Mouse (Mus musculus) CH12.LX (cell line): Measurements from ENCODE around the gene Hnrnpa3. TPM values are rescaled to one million over a fixed set of nuclear protein-coding genes. Genes with fewer than 3 reads are reported as not detected.

ENCODE experiments used
- DNase-seq: peaks from one replicate; pipeline ENCODE4 v3.0.0-alpha.2; 2013; ENCODE audit errors: extremely low read depth
- H3K27ac ChIP-seq: 2 replicates; pipeline ENCODE4 v1.5.1; 2012; ENCODE audit warnings: low read depth, mild to moderate bottlenecking, control low read depth, moderate library complexity; ENCODE audit not compliant: insufficient read depth
- H3K27me3 ChIP-seq: replicated peaks from 2 replicates; pipeline ENCODE3; 2012; ENCODE audit warnings: inconsistent platforms
- H3K36me3 ChIP-seq, 2 experiments: replicated peaks in 1 of 2; 2 replicates each; pipeline versions ENCODE3 to v1.6.1; 2012; ENCODE audit warnings: inconsistent platforms in 1 of 2, low read length in 1 of 2, mild to moderate bottlenecking in 1 of 2, mixed read lengths in 1 of 2, moderate library complexity in 1 of 2; ENCODE audit not compliant: control insufficient read depth in 1 of 2, insufficient read depth in 1 of 2
- H3K4me1 ChIP-seq, 2 experiments: 2 replicates each; pipeline ENCODE4 v1.6.1; 2012; ENCODE audit warnings: inconsistent platforms in 1 of 2, moderate library complexity in 1 of 2; ENCODE audit not compliant: insufficient read depth in 2 of 2, control insufficient read depth in 1 of 2
- H3K4me2 ChIP-seq: 2 replicates; pipeline ENCODE4 v1.6.1; 2012; ENCODE audit warnings: low read depth, mild to moderate bottlenecking, control low read depth; ENCODE audit not compliant: poor library complexity, insufficient read depth, severe bottlenecking
- H3K4me3 ChIP-seq, 3 experiments: fragments of 150-350 bp in 1 of 3; sonication (generic) in 1 of 3; replicated peaks in 1 of 3; 2 replicates each; pipeline versions ENCODE3 to v1.5.1; 2011 to 2012; ENCODE audit warnings: low read depth in 2 of 3, low read length in 2 of 3, mild to moderate bottlenecking in 2 of 3, moderate library complexity in 2 of 3, control low read depth in 1 of 3, improper control_type of control experiment in 1 of 3, inconsistent platforms in 1 of 3, mixed read lengths in 1 of 3; ENCODE audit not compliant: poor library complexity in 1 of 3
- H3K79me2 ChIP-seq: replicated peaks from 2 replicates; pipeline ENCODE4 v1.6.1; 2012; ENCODE audit warnings: mild to moderate bottlenecking, moderate library complexity; ENCODE audit not compliant: control insufficient read depth, poor library complexity, insufficient read depth, severe bottlenecking; ENCODE audit errors: extremely low read depth
- H3K9ac ChIP-seq: 2 replicates; pipeline ENCODE4 v1.6.1; 2012; ENCODE audit warnings: low read depth, mild to moderate bottlenecking, control low read depth, moderate library complexity; ENCODE audit not compliant: insufficient read depth
- H3K9me3 ChIP-seq: replicated peaks from 2 replicates; pipeline ENCODE3; 2012; ENCODE audit warnings: low read length, inconsistent platforms, mixed read lengths
- BHLHE40 ChIP-seq: IDR thresholded peaks from 2 replicates; pipeline ENCODE4 v1.6.1; 2011; ENCODE audit warnings: mild to moderate bottlenecking, low read depth, low read length, improper control_type of control experiment
- CHD1 ChIP-seq: IDR thresholded peaks from 2 replicates; pipeline ENCODE4 v1.6.1; 2012; ENCODE audit warnings: low read depth, low read length, improper control_type of control experiment, inconsistent platforms
- ELF1 ChIP-seq: IDR thresholded peaks from 2 replicates; pipeline ENCODE4 v1.6.1; 2014; ENCODE audit warnings: low read depth, mild to moderate bottlenecking, inconsistent platforms, low read length, improper control_type of control experiment
- EP300 ChIP-seq: IDR thresholded peaks from 2 replicates; pipeline ENCODE4 v1.6.1; 2011; ENCODE audit warnings: low read length, improper control_type of control experiment
- ETS1 ChIP-seq: conservative IDR thresholded peaks from 2 replicates; pipeline ENCODE4 v1.6.1; 2012; ENCODE audit warnings: low read depth, mild to moderate bottlenecking, inconsistent platforms, low read length, improper control_type of control experiment, moderate library complexity
- GABPA ChIP-seq: IDR thresholded peaks from 2 replicates; pipeline ENCODE4 v1.6.1; 2012; ENCODE audit warnings: low read depth, low read length, improper control_type of control experiment, inconsistent platforms; ENCODE audit not compliant: insufficient replicate concordance
- HCFC1 ChIP-seq: IDR thresholded peaks from 2 replicates; pipeline ENCODE4 v1.6.1; 2012; ENCODE audit warnings: low read depth, mild to moderate bottlenecking, inconsistent platforms, low read length, improper control_type of control experiment
- IRF4 ChIP-seq: IDR thresholded peaks from 2 replicates; pipeline ENCODE4 v1.6.1; 2014; ENCODE audit warnings: low read depth, mild to moderate bottlenecking, inconsistent platforms, low read length, improper control_type of control experiment
- JUND ChIP-seq: conservative IDR thresholded peaks from 2 replicates; pipeline ENCODE4 v1.6.1; 2011; ENCODE audit warnings: low read depth, low read length, improper control_type of control experiment
- MAX ChIP-seq: IDR thresholded peaks from 2 replicates; pipeline ENCODE4 v1.6.1; 2011; ENCODE audit warnings: low read length, improper control_type of control experiment
- MEF2A ChIP-seq: IDR thresholded peaks from 2 replicates; pipeline ENCODE4 v1.6.1; 2014; ENCODE audit warnings: low read depth, mild to moderate bottlenecking, inconsistent platforms, low read length, improper control_type of control experiment, borderline replicate concordance
- MXI1 ChIP-seq: IDR thresholded peaks from 2 replicates; pipeline ENCODE4 v1.6.1; 2011; ENCODE audit warnings: mild to moderate bottlenecking, low read depth, low read length, improper control_type of control experiment
- MYC ChIP-seq: IDR thresholded peaks from 2 replicates; pipeline ENCODE4 v1.6.1; 2011; ENCODE audit warnings: low read depth, mild to moderate bottlenecking, improper control_type of control experiment, low read length
- PAX5 ChIP-seq: IDR thresholded peaks from 2 replicates; pipeline ENCODE4 v1.6.1; 2012; ENCODE audit warnings: low read length, inconsistent platforms, mixed read lengths
- RCOR1 ChIP-seq: conservative IDR thresholded peaks from 2 replicates; pipeline ENCODE4 v1.6.1; 2012; ENCODE audit warnings: low read depth, mild to moderate bottlenecking, inconsistent platforms, low read length, improper control_type of control experiment
- SIN3A ChIP-seq: IDR thresholded peaks from 2 replicates; pipeline ENCODE4 v1.6.1; 2012; ENCODE audit warnings: low read length, improper control_type of control experiment, inconsistent platforms
- SMC3 ChIP-seq: IDR thresholded peaks from 2 replicates; pipeline ENCODE4 v1.6.1; 2011; ENCODE audit warnings: low read depth, low read length, improper control_type of control experiment
- TBP ChIP-seq: conservative IDR thresholded peaks from 2 replicates; pipeline ENCODE4 v1.6.1; 2011; ENCODE audit warnings: low read depth, low read length, improper control_type of control experiment
- TCF12 ChIP-seq: IDR thresholded peaks from 2 replicates; pipeline ENCODE4 v1.6.1; 2014; ENCODE audit warnings: low read depth, mild to moderate bottlenecking, inconsistent platforms, low read length, improper control_type of control experiment
- UBTF ChIP-seq: IDR thresholded peaks from 2 replicates; pipeline ENCODE4 v1.6.1; 2012; ENCODE audit warnings: low read depth, mild to moderate bottlenecking, inconsistent platforms, low read length, improper control_type of control experiment, moderate library complexity
- USF1 ChIP-seq: IDR thresholded peaks from 2 replicates; pipeline ENCODE4 v1.6.1; 2014; ENCODE audit warnings: low read depth, mild to moderate bottlenecking, inconsistent platforms, low read length, improper control_type of control experiment
- USF2 ChIP-seq: conservative IDR thresholded peaks from 2 replicates; pipeline ENCODE4 v1.6.1; 2011; ENCODE audit warnings: low read depth, low read length, improper control_type of control experiment
- ZC3H11A ChIP-seq: IDR thresholded peaks from 2 replicates; pipeline ENCODE4 v1.6.1; 2012; ENCODE audit warnings: low read depth, mild to moderate bottlenecking, inconsistent platforms, low read length, improper control_type of control experiment
- ZKSCAN1 ChIP-seq: IDR thresholded peaks from 2 replicates; pipeline ENCODE4 v1.6.1; 2012; ENCODE audit warnings: low read depth, inconsistent platforms, low read length, improper control_type of control experiment, borderline replicate concordance
- ZMIZ1 ChIP-seq: IDR thresholded peaks from 2 replicates; pipeline ENCODE4 v1.6.1; 2012; ENCODE audit warnings: low read depth, mild to moderate bottlenecking, inconsistent platforms, low read length, improper control_type of control experiment
- dilution Hi-C: fragments of 300-500 bp; cut with MboI; formaldehyde crosslinking; loops from 2 replicates; pipeline ENCODE4 v1.14.3; 2020; ENCODE audit warnings: low sequenced_read_pairs; ENCODE audit not compliant: extremely low pct_unique_long_range_greater_than_20kb, extremely low pct_ligation_motif_present
- in situ Hi-C: fragments of 300-500 bp; cut with MboI; formaldehyde crosslinking; loops from 3 replicates; pipeline ENCODE4 v1.14.3; 2019; ENCODE audit warnings: low sequenced_read_pairs, low pct_ligation_motif_present, low pct_unique_long_range_greater_than_20kb, mixed read lengths
- polyA plus RNA-seq: library from polyadenylated mRNA; unstranded; fragments of >175 nt; gene quantifications from 2 replicates; pipeline ENCODE4 v1.2.1, GENCODE M21; 2012; ENCODE audit warnings: low read depth; ENCODE audit not compliant: insufficient read length
- total RNA-seq, 2 experiments: library from RNA; depleted of rRNA; stranded (reverse); fragments of 300-350 nt in 1 of 2; fragments of >200 nt in 1 of 2; gene quantifications; 2 replicates each; pipeline ENCODE4 v1.2.3; 2012 to 2014

Hnrnpa3 gene
- total and polyA plus RNA-seq, 3 experiments, result 83.1 to 373 (median 229) TPM

DNA sequence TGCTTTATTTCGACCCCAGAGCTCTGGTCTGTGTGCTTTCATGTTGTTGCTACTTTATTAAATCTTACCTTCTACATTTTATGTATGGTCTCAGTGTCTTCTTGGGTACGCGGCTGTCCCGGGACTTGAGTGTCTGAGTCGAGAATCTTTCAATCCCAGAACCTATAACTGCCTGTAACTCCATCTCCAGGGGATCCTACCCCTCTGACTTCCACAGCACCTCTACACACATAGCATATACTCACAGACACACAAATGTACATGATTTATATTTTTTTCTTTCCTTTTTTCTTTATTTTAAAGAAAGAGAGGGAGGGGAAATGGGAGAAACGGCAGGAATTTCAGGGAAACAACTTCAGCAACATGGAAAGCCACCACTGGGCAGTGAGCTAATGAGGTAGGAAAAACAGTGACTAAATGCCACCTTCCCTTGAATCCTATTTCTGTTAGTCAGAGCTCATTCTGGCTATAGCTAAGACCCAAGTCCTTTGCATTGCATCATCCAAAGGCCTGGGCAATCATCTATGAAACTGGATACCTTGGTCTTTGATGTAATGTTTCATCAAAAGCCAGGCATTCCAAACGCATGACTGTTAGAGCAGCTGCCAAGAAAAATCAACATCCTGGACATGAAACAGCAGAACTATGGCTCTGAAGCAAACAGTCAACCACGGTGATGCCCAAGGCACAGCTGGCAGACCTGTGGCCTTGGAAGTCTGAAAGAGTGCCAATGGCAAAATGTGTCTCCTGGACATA lies 16.1 kb upstream of the Hnrnpa3 start:
- no peak overlapping the region for H3K9ac ChIP-seq
- no peaks in the 10 kb centered on the region for H3K4me1 ChIP-seq
- in situ Hi-C loops (no loop called here), dilution Hi-C loops (no loop called here)
- no peak for DNase-seq
- TF ChIP-seq MAX, result no peak
- TF ChIP-seq JUND, result no peak
- no peak for TF ChIP-seq ZMIZ1
- no peak for TF ChIP-seq ETS1
- no peak for TF ChIP-seq MYC
- no peak for TF ChIP-seq SMC3
- no peak for TF ChIP-seq HCFC1
- TF ChIP-seq TBP, result no peak
- no peak for TF ChIP-seq USF1
- no peak overlapping the region for H3K27ac ChIP-seq
- no peaks in the 10 kb centered on the region for H3K79me2 ChIP-seq
- peaks cover 0 to 4% of the 10 kb centered on the region in 2 experiments for H3K36me3 ChIP-seq
- no peak overlapping the region for H3K4me3 ChIP-seq
- peaks cover 3% of the 10 kb centered on the region for H3K9me3 ChIP-seq
- no peak overlapping the region for H3K4me2 ChIP-seq
- H3K27me3 ChIP-seq, result no peaks in the 10 kb centered on the region

DNA sequence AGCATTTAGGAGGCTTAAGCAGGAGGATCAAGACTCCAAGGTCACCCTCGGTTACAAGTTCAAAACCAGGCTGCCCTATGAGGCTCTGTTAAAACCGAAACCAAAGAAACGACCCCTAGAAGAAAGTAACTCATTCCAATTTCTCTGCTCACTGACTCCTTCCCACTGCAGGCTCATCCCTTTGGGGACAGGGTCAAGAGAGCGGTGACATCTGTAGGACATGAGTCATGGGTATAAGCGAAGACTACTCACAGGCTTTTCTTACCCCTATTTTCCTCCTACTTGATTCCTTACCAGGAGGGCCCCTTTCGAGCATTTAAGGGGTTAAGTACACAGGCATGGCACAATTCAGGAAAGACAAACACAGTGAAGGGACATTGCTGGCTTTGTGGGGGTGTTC lies 15.1 kb upstream of the Hnrnpa3 start:
- no peak overlapping the region for H3K27ac ChIP-seq
- no peak overlapping the region for H3K9ac ChIP-seq
- in situ Hi-C loops (no loop called here), dilution Hi-C loops (no loop called here)
- H3K36me3 ChIP-seq, result peaks cover 0 to 5% of the 10 kb centered on the region in 2 experiments
- H3K4me1 ChIP-seq, result no peaks in the 10 kb centered on the region
- H3K4me3 ChIP-seq, result no peak overlapping the region
- H3K79me2 ChIP-seq, result no peaks in the 10 kb centered on the region
- H3K9me3 ChIP-seq, result peaks cover 3% of the 10 kb centered on the region
- no peaks in the 10 kb centered on the region for H3K27me3 ChIP-seq
- TF ChIP-seq ZKSCAN1 (no peak), USF2 (no peak)
- H3K4me2 ChIP-seq, result no peak overlapping the region
- no peak for DNase-seq

DNA sequence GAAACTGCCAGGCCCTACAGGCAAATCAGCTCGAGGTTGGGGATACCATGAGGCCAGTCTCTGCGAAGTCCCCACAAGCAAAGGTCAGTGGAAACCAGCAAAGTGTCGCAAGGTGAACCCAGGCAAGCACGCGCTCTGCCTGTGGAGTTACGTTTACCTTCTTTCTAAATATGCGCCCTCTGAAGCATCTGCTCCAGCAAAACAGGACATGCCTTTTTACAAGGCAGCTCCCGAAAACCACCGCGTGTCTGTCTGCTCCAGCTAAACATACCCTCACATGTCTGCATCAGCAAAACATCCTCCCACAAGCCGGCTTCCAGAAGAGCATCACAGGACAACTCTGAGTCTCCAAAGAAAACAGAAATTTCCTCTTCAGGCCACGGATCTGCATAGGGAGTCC lies 13.8 kb upstream of the Hnrnpa3 start:
- in situ Hi-C loops (no loop called here), dilution Hi-C loops (no loop called here)
- no peaks in the 10 kb centered on the region for H3K79me2 ChIP-seq
- no peaks in the 10 kb centered on the region for H3K27me3 ChIP-seq
- H3K4me3 ChIP-seq, result no peak overlapping the region
- no peak overlapping the region for H3K9ac ChIP-seq
- no peaks in the 10 kb centered on the region for H3K4me1 ChIP-seq
- H3K4me2 ChIP-seq, result no peak overlapping the region
- peaks cover 3% of the 10 kb centered on the region for H3K9me3 ChIP-seq
- no peak for TF ChIP-seq CHD1
- TF ChIP-seq EP300, result no peak
- no peak for TF ChIP-seq MYC
- no peak for TF ChIP-seq MEF2A
- no peak for TF ChIP-seq IRF4
- no peak for TF ChIP-seq PAX5
- no peak for TF ChIP-seq RCOR1
- no peak for TF ChIP-seq ZKSCAN1
- TF ChIP-seq ZMIZ1, result no peak
- no peak for TF ChIP-seq GABPA
- no peak for TF ChIP-seq SIN3A
- TF ChIP-seq UBTF, result no peak
- TF ChIP-seq ZC3H11A, result no peak
- no peak for TF ChIP-seq BHLHE40
- TF ChIP-seq TCF12, result no peak
- TF ChIP-seq MXI1, result no peak
- TF ChIP-seq ELF1, result no peak
- TF ChIP-seq HCFC1, result no peak
- H3K36me3 ChIP-seq, result peaks cover 0 to 7% of the 10 kb centered on the region in 2 experiments
- DNase-seq, result no peak
- H3K27ac ChIP-seq, result no peak overlapping the region
